Mouse (Mus musculus) intestine, embryonic 15.5 days (tissue): ENCODE results near the gene Gm37240. TPM values are rescaled to one million over a fixed set of nuclear protein-coding genes. Genes with fewer than 3 reads are reported as not detected.

Source experiments
- ATAC-seq: fragments of 200-750 bp; cut with Nextera tagmentation; 2 replicates; pipeline ENCODE4 v1.8.0; 2017; ENCODE audit warnings: moderate TSS enrichment, moderate library complexity
- H3K27ac ChIP-seq: fragments of 300-500 bp; sonication (generic); 2 replicates; pipeline ENCODE4 v1.5.1; 2015; ENCODE audit warnings: mild to moderate bottlenecking, inconsistent platforms
- H3K27me3 ChIP-seq: fragments of 300-500 bp; sonication (generic); replicated peaks from 2 replicates; pipeline ENCODE4 v1.6.1; 2015; ENCODE audit warnings: inconsistent platforms
- H3K36me3 ChIP-seq: fragments of 300-500 bp; sonication (generic); 2 replicates; pipeline ENCODE4 v1.6.1; 2015; ENCODE audit warnings: inconsistent platforms
- H3K4me1 ChIP-seq: fragments of 300-500 bp; sonication (generic); replicated peaks from 2 replicates; pipeline ENCODE4 v1.6.1; 2015; ENCODE audit warnings: inconsistent platforms
- H3K4me2 ChIP-seq: fragments of 300-500 bp; sonication (generic); replicated peaks from 2 replicates; pipeline ENCODE4 v1.6.1; 2015; ENCODE audit warnings: mild to moderate bottlenecking, inconsistent platforms
- H3K4me3 ChIP-seq: fragments of 300-500 bp; sonication (generic); replicated peaks from 2 replicates; pipeline ENCODE4 v1.5.1; 2015; ENCODE audit warnings: inconsistent platforms
- H3K9ac ChIP-seq: fragments of 300-500 bp; sonication (generic); 2 replicates; pipeline ENCODE4 v1.6.1; 2015; ENCODE audit warnings: inconsistent platforms
- H3K9me3 ChIP-seq: fragments of 300-500 bp; sonication (generic); 2 replicates; pipeline ENCODE4 v1.6.1; 2016; ENCODE audit warnings: inconsistent platforms
- WGBS: fragments of 180-500 bp; shearing (Covaris S2); methylation state at CpG from one replicate; pipeline ENCODE4 v1.1.7; 2015; 5-methylcytosine and 5-hydroxymethylcytosine counted together
- polyA plus RNA-seq: library from polyadenylated mRNA; unstranded; fragments of >200 nt; fragmentation: Nextera tagmentation; extraction: Ambion mirVana; gene quantifications from 2 replicates; pipeline ENCODE4 v1.2.1, GENCODE M21; 2015

The Gm37240 gene
- polyA plus RNA-seq, 1 experiment from 2014 or later, result 6.5 TPM

DNA sequence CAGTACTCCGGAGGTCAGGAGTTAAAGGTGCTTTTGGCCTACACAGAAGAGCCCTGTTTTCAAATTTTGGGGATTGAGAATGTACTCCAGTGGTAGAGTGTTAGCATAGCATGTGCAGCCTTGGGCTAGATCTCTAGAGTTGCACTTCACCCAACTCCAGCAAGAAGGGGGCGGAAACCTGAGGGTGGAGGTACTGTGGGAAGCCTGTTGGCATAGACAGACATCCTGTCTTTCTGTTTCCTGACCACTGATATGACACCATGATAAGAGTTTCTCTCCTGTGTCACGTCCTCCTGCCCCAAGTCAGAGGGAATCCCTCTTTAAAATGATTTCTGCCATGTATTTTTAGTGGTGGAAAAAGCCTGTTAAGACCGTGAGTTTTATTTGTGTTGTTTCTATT lies 1038.5 kb downstream of the Gm37240 start:
- H3K27me3 ChIP-seq, result no peaks in the 10 kb centered on the region
- WGBS, result 78% methylated on average over 4 of the region's 4 CpGs
- H3K4me1 ChIP-seq, result no peaks in the 10 kb centered on the region
- no peak for ATAC-seq
- no peaks in the 10 kb centered on the region for H3K9me3 ChIP-seq
- no peaks in the 10 kb centered on the region for H3K36me3 ChIP-seq
- H3K27ac ChIP-seq, result no peak overlapping the region
- H3K9ac ChIP-seq, result no peak overlapping the region
- H3K4me2 ChIP-seq, result no peak overlapping the region
- no peak overlapping the region for H3K4me3 ChIP-seq

- H3K9ac ChIP-seq, result no peak overlapping the region
Observed at GRCm38 (mm10) chr3:84843594-84843993, 1043.7 kb downstream of the Gm37240 start.

GRCm38 (mm10) chr3:84842793-84843192 lies 1044.5 kb downstream of the Gm37240 start:
- no peaks in the 10 kb centered on the region for H3K4me1 ChIP-seq
- H3K4me2 ChIP-seq, result no peak overlapping the region
- no peak overlapping the region for H3K9ac ChIP-seq
- H3K4me3 ChIP-seq, result no peak overlapping the region
- no peak for ATAC-seq
- WGBS, result 82% methylated on average over 2 of the region's 2 CpGs
- no peaks in the 10 kb centered on the region for H3K27me3 ChIP-seq
- H3K9me3 ChIP-seq, result no peaks in the 10 kb centered on the region
- H3K27ac ChIP-seq, result no peak overlapping the region
- no peaks in the 10 kb centered on the region for H3K36me3 ChIP-seq

More at GRCm38 (mm10) chr3:84843594-84843993, 1043.7 kb downstream of the Gm37240 start:
- no peak for ATAC-seq
- no peaks in the 10 kb centered on the region for H3K4me1 ChIP-seq
- H3K27me3 ChIP-seq, result no peaks in the 10 kb centered on the region
- H3K36me3 ChIP-seq, result no peaks in the 10 kb centered on the region
- H3K4me3 ChIP-seq, result no peak overlapping the region
- H3K4me2 ChIP-seq, result no peak overlapping the region
- no peaks in the 10 kb centered on the region for H3K9me3 ChIP-seq
- WGBS, result 27% methylated on average over 1 of the region's 1 CpGs
- no peak overlapping the region for H3K27ac ChIP-seq

DNA sequence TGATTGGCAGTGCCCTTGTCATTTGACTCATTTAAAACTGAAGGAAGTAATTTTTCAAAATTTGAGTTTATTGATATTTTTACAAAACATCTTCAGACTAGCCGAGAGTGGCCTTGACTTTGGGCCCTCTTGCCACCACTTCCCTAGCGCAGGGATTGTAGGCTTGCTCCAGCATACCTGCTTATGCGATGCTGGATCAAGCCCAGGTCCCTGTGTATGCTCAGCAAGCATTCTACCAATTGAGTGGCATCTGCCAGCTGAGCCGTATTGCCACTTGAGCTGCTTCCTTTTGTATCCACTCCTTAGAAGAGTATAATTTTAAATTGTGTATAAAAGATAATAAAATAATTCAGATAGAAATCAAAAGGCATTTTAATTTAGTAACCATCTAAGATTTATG lies 1046.0 kb downstream of the Gm37240 start:
- Histone ChIP-seq H3K27me3 (no peaks in the 10 kb centered on the region), H3K9ac (no peak overlapping the region), H3K4me2 (no peak overlapping the region), H3K27ac (no peak overlapping the region), H3K9me3 (no peaks in the 10 kb centered on the region), H3K36me3 (no peaks in the 10 kb centered on the region), H3K4me3 (no peak overlapping the region), H3K4me1 (no peaks in the 10 kb centered on the region)
- WGBS, result 91% methylated on average over 4 of the region's 4 CpGs
- no peak for ATAC-seq

DNA sequence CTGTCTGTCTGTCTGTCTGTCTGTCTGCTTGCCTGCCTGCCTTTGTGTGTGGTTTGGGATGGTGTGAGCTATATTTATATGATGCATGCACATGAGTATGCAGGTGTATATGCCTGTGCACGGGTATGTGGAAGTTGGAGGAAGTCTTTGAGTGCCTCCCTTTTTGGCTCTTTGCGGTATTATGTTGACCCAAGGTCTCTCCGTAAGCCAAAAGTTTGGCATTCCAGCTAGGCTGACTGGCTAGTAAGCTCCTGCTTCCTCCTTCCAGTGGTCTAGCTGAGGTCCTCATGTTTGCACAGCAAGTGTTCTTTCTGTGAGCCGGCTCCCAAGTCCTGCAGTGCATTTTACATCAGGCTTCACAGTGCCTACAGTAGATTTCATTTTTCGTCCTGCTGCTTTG lies 1047.8 kb downstream of the Gm37240 start:
- Histone ChIP-seq H3K9ac (no peak overlapping the region), H3K36me3 (no peaks in the 10 kb centered on the region), H3K27ac (no peak overlapping the region), H3K27me3 (no peaks in the 10 kb centered on the region), H3K9me3 (no peaks in the 10 kb centered on the region), H3K4me2 (no peak overlapping the region), H3K4me3 (no peak overlapping the region), H3K4me1 (no peaks in the 10 kb centered on the region)
- 76% methylated on average over 5 of the region's 5 CpGs for WGBS
- ATAC-seq, result no peak

- Histone ChIP-seq H3K9me3 (no peaks in the 10 kb centered on the region), H3K4me3 (no peak overlapping the region), H3K4me1 (no peaks in the 10 kb centered on the region), H3K4me2 (no peak overlapping the region), H3K9ac (no peak overlapping the region), H3K27ac (no peak overlapping the region), H3K27me3 (no peaks in the 10 kb centered on the region), H3K36me3 (no peaks in the 10 kb centered on the region)
- 88% methylated on average over 3 of the region's 3 CpGs for WGBS
- no peak for ATAC-seq
Observed at GRCm38 (mm10) chr3:84837984-84838383, 1049.3 kb downstream of the Gm37240 start.

DNA sequence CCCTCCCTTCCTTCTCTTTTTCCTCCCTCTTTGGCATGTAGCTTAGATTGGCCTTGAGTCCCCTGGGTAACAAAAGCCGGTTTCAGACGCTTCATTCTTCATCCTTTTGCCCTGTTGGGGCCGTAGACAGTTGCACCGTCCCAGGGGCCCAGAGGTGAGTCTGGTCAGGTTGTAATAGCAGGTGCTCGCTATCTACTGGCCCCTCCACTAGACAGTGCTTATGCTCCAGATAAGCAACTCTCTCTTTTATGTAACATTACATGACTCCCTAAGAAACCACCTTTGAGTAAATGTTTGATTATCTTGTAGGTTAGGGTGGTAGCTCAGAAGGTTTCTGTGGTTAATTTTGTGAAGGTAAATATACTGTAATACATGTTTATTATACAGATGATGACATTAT lies 1051.3 kb downstream of the Gm37240 start:
- Histone ChIP-seq H3K9ac (no peak overlapping the region), H3K27me3 (no peaks in the 10 kb centered on the region), H3K27ac (no peak overlapping the region), H3K4me2 (no peak overlapping the region), H3K4me3 (no peak overlapping the region), H3K9me3 (no peaks in the 10 kb centered on the region), H3K4me1 (no peaks in the 10 kb centered on the region), H3K36me3 (no peaks in the 10 kb centered on the region)
- WGBS, result 54% methylated on average over 5 of the region's 5 CpGs
- ATAC-seq, result no peak

DNA sequence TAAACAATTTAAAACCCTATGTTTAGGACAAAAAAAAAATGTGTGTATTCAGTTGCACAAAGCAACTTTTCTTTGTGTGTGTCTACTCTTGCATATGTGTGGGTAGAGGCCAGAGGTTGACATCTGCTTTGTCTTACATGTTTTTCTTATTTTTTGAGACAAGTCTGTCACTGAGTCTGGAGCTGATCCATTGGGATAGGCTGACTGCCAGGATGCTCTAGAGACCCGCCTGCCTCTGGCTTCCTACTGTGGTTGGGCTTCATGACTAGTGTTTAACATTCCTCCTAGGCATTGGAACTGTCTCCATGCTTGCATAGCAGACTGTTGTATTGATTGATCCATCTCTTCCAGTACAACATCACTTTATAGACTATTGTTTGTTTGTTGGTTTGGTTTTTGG lies 1058.0 kb downstream of the Gm37240 start:
- Histone ChIP-seq H3K27me3 (no peaks in the 10 kb centered on the region), H3K4me1 (0 out of 2 replicates have a peak, but pooled peaks cover 3% of the 10 kb centered on the region), H3K9me3 (no peaks in the 10 kb centered on the region), H3K4me2 (no peak overlapping the region), H3K4me3 (no peak overlapping the region), H3K36me3 (no peaks in the 10 kb centered on the region), H3K27ac (no peak overlapping the region), H3K9ac (no peak overlapping the region)
- WGBS, result 83% methylated on average over 1 of the region's 1 CpGs
- ATAC-seq, result no peak

- no peak overlapping the region for H3K27ac ChIP-seq
- H3K4me2 ChIP-seq, result no peak overlapping the region
- H3K4me3 ChIP-seq, result no peak overlapping the region
- 86% methylated on average over 4 of the region's 4 CpGs for WGBS
- 0 out of 2 replicates have a peak, but pooled peaks cover 3% of the 10 kb centered on the region for H3K4me1 ChIP-seq
- no peaks in the 10 kb centered on the region for H3K36me3 ChIP-seq
- H3K9me3 ChIP-seq, result no peaks in the 10 kb centered on the region
- no peak for ATAC-seq
- H3K9ac ChIP-seq, result no peak overlapping the region
- H3K27me3 ChIP-seq, result no peaks in the 10 kb centered on the region
Observed at GRCm38 (mm10) chr3:84827617-84828016, 1059.7 kb downstream of the Gm37240 start.

DNA sequence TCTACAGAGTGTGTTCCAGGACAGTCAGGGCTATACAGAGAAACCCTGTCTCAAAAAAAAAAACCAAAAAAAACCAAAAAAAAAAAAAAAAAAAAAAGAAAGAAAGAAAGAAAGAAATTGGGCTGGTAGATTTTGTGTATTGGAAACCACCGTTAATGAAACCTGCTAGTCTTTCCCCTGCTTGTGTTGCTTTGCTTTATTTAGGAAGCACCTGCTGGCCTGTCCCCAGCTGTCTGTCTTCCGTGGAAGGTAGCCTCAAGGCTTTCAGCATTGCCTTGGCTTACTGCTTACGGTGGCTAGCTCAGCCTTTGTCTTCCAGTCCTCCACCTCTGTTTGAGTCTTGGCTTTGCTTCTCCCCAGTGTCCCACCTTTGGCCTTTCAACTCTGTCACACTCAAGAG lies 1060.4 kb downstream of the Gm37240 start:
- no peak overlapping the region for H3K27ac ChIP-seq
- ATAC-seq, result no peak
- WGBS, result 74% methylated on average over 3 of the region's 3 CpGs

GRCm38 (mm10) chr3:84826405-84826804 lies 1060.9 kb downstream of the Gm37240 start:
- WGBS, result 82% methylated on average over 3 of the region's 3 CpGs
- Histone ChIP-seq H3K4me1 (0 out of 2 replicates have a peak, but pooled peaks cover 3% of the 10 kb centered on the region), H3K27me3 (no peaks in the 10 kb centered on the region), H3K36me3 (no peaks in the 10 kb centered on the region), H3K9me3 (no peaks in the 10 kb centered on the region), H3K4me3 (no peak overlapping the region), H3K27ac (no peak overlapping the region), H3K9ac (no peak overlapping the region), H3K4me2 (no peak overlapping the region)
- no peak for ATAC-seq

More for the DNA sequence above, 1060.4 kb downstream of the Gm37240 start:
- H3K4me1 ChIP-seq, result 0 out of 2 replicates have a peak, but pooled peaks cover 3% of the 10 kb centered on the region
- no peaks in the 10 kb centered on the region for H3K27me3 ChIP-seq
- no peak overlapping the region for H3K4me3 ChIP-seq
- H3K4me2 ChIP-seq, result no peak overlapping the region
- no peaks in the 10 kb centered on the region for H3K9me3 ChIP-seq
- no peaks in the 10 kb centered on the region for H3K36me3 ChIP-seq
- no peak overlapping the region for H3K9ac ChIP-seq

DNA sequence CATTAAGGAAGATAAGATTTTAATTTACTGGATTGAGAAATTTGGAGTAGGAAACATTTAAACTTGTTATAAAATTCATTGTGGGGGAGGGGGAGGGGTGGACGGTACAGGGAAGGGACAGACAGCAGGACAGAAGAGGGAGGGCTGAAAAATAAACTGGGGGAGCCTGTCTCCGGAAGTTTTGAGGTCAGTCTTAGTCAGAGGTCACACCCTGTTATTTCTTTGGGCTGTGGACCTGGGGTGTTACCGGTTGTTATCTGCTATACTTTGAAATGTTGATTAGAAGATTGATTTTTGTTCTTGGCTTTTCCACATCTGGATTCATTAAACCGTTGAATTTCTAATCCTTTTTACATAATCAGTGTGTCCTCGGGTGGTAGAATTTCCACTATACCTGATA lies 1061.3 kb downstream of the Gm37240 start:
- H3K36me3 ChIP-seq, result no peaks in the 10 kb centered on the region

GRCm38 (mm10) chr3:84820654-84821201 lies 1066.6 kb downstream of the Gm37240 start:
- 76% methylated on average over 2 of the region's 2 CpGs for WGBS
- Histone ChIP-seq H3K4me2 (no peak overlapping the region), H3K27me3 (no peaks in the 10 kb centered on the region), H3K4me1 (peaks cover 9% of the 10 kb centered on the region; the same call in 1 of the 2 replicates), H3K36me3 (no peaks in the 10 kb centered on the region), H3K27ac (no peak overlapping the region), H3K4me3 (no peak overlapping the region), H3K9ac (no peak overlapping the region), H3K9me3 (no peaks in the 10 kb centered on the region)
- no peak for ATAC-seq

More for the DNA sequence above, 1061.3 kb downstream of the Gm37240 start:
- no peak overlapping the region for H3K4me3 ChIP-seq
- H3K4me1 ChIP-seq, result 0 out of 2 replicates have a peak, but pooled peaks cover 3% of the 10 kb centered on the region
- no peak overlapping the region for H3K27ac ChIP-seq
- ATAC-seq, result no peak
- H3K9ac ChIP-seq, result no peak overlapping the region
- no peak overlapping the region for H3K4me2 ChIP-seq
- no peaks in the 10 kb centered on the region for H3K27me3 ChIP-seq
- no peaks in the 10 kb centered on the region for H3K9me3 ChIP-seq
- 41% methylated on average over 5 of the region's 5 CpGs for WGBS
